Mouse (Mus musculus) ES-Bruce4 (cell line): ENCODE data around the gene 2310022A10Rik. TPM values are rescaled to one million over a fixed set of nuclear protein-coding genes. Genes with fewer than 3 reads are reported as not detected.

Source experiments
- H3K27ac ChIP-seq: 2 replicates; pipeline ENCODE4 v1.5.1; 2012; ENCODE audit warnings: low read length, inconsistent platforms; ENCODE audit not compliant: insufficient read depth
- H3K27me3 ChIP-seq: 2 replicates; pipeline ENCODE4 v1.6.1; 2012; ENCODE audit warnings: mild to moderate bottlenecking, low read length, inconsistent platforms; ENCODE audit not compliant: control insufficient read depth, poor library complexity, insufficient read depth, severe bottlenecking
- H3K36me3 ChIP-seq: 2 replicates; pipeline ENCODE4 v1.6.1; 2012; ENCODE audit warnings: inconsistent platforms, mild to moderate bottlenecking, low read length, moderate library complexity; ENCODE audit not compliant: control insufficient read depth, poor library complexity, insufficient read depth, severe bottlenecking
- H3K4me1 ChIP-seq: one replicate; pipeline ENCODE4 v1.8.1; 2011; ENCODE audit warnings: low read length; ENCODE audit not compliant: control insufficient read depth, insufficient read depth
- H3K4me3 ChIP-seq: 2 replicates; pipeline ENCODE4 v1.5.1; 2011; ENCODE audit warnings: low read depth, mild to moderate bottlenecking, low read length
- H3K9ac ChIP-seq: 2 replicates; pipeline ENCODE4 v1.6.1; 2012; ENCODE audit warnings: low read depth, mild to moderate bottlenecking, inconsistent platforms; ENCODE audit not compliant: poor library complexity, severe bottlenecking
- H3K9me3 ChIP-seq: replicated peaks from 2 replicates; pipeline ENCODE4 v1.6.1; 2012; ENCODE audit warnings: mild to moderate bottlenecking, low read length, inconsistent platforms; ENCODE audit not compliant: control insufficient read depth, poor library complexity, insufficient read depth, severe bottlenecking
- CTCF ChIP-seq: IDR thresholded peaks from one replicate; pipeline ENCODE4 v1.8.1; 2011; ENCODE audit warnings: low read depth, low read length
- EP300 ChIP-seq: IDR thresholded peaks from 2 replicates; pipeline ENCODE4 v1.6.1; 2011; ENCODE audit warnings: low read depth, low read length; ENCODE audit not compliant: insufficient read depth
- POLR2A ChIP-seq: IDR thresholded peaks from one replicate; pipeline ENCODE4 v1.8.1; 2011; ENCODE audit warnings: low read length; ENCODE audit not compliant: insufficient read depth
- polyA plus RNA-seq: library from polyadenylated mRNA; stranded (reverse); fragments of >200 nt; gene quantifications from 2 replicates; pipeline ENCODE4 v1.2.4, GENCODE M21; 2011; ENCODE audit warnings: low read depth; ENCODE audit not compliant: missing spikeins, insufficient read depth, insufficient read length

Gene 2310022A10Rik
- polyA plus RNA-seq, 1 experiment, result 36.7 TPM

DNA sequence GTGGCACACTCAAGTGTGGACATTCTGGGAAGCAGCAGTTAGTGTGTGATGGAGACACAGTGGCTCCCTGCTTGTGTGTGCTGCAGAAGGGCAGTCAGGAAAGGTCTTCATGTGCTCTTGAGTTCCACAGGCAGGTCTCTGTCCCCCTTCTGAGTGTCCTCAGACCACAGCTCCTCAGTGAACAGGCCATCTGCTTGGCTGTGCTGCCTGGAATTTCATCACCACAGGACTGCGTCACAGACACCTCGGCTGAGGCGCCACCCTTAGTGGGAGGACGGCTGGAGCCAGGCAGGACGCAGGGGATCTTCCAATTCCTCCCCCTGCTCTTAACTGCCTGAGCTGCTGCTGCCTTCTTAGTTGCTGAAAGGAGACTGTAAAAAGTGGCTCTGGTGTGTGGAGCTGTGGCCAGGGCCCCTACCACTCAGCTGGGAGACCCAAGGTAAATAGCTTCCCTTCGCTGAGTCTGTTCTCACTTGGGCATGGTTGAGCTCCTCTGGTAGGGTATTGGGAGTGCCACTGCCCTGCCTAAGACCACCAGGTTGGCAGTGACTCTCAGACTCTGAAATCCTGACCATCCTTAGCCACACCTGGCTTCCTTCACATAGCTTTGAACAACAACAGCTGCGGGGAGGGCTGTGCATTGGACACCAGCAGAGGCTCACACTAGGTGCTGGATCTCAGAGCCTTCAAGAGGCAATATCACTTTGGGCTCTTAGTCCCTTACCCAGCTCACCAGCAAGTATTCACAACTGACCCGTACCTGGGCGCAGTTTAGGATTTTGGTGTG is 52.7 kb downstream of the 2310022A10Rik start:
- Histone ChIP-seq H3K27me3 (no peaks in the 10 kb centered on the region), H3K4me1 (peaks cover 5% of the 10 kb centered on the region), H3K27ac (no peak overlapping the region), H3K36me3 (no peaks in the 10 kb centered on the region; the same call in 1 of the 2 replicates), H3K4me3 (no peak overlapping the region), H3K9ac (no peak overlapping the region), H3K9me3 (no peaks in the 10 kb centered on the region)
- no peak for TF ChIP-seq EP300
- TF ChIP-seq CTCF, result no peak
- no peak for TF ChIP-seq POLR2A

DNA sequence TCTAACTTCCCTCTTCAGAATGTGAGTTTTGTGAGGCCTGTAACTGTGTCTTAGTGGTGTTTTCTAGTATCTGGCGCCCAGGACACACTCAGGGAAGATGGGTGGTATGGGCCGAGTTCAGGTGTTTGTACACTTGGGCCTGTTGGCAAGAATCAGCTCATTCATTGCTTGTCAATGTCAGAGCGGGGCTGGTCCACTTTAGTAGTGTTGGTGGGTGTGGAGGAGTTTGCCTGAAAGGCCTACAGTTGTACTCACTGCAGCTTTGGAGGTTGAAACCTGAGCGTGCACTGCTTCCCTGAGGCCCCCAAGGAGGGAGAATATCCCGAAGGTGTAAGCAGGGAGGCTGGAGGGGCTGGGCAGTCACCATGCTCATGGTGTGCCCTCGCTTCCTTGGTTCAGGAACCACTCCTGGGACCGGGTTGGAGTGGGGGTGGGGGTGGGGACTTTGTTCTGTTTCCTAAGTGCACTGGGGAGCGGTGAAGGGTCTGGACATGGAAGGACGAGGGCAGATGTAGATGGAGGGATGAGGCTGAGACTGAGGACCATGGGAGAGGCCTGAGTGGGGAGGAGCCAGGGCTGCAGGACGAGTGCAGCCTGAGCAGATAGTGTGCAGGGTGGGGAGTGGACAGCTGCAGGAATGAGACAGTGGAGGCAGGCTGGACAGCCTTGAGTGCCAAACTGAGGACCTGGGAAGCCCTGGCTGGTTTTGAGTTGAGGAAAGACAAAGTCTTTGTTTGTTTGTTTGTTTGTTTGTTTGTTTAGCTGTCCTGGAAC is 53.6 kb downstream of the 2310022A10Rik start:
- Histone ChIP-seq H3K4me3 (no peak overlapping the region), H3K36me3 (no peaks in the 10 kb centered on the region; the same call in 1 of the 2 replicates), H3K27ac (no peak overlapping the region), H3K9me3 (no peaks in the 10 kb centered on the region), H3K4me1 (peaks cover 2% of the 10 kb centered on the region), H3K9ac (no peak overlapping the region), H3K27me3 (no peaks in the 10 kb centered on the region)
- no peak for TF ChIP-seq EP300
- no peak for TF ChIP-seq POLR2A
- no peak for TF ChIP-seq CTCF

DNA sequence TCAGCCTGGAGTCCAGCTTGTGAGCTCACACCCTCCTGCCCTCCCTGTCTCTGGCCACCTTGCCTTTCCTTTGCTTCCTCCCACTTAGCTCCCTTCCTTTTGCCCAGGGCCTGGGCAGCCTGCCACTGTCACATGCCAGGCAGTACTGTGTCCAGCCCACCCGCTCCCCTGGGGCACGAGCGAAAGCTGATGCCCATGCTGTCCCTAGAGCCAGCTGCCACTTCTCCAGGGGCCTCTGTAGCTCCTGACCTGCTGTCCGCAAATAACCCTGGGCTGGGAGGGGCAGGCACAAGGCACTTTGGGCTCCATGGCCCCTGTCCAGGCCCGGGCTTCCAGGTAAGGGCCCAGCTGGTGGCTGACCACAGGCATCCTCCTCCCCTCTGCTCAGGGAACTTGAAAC is 54.5 kb downstream of the 2310022A10Rik start:
- Histone ChIP-seq H3K27ac (no peak overlapping the region), H3K9me3 (no peaks in the 10 kb centered on the region), H3K4me3 (no peak overlapping the region), H3K36me3 (no peaks in the 10 kb centered on the region; the same call in 1 of the 2 replicates), H3K4me1 (peaks cover 2% of the 10 kb centered on the region), H3K27me3 (no peaks in the 10 kb centered on the region), H3K9ac (no peak overlapping the region)
- TF ChIP-seq CTCF (no peak), EP300 (no peak), POLR2A (no peak)

DNA sequence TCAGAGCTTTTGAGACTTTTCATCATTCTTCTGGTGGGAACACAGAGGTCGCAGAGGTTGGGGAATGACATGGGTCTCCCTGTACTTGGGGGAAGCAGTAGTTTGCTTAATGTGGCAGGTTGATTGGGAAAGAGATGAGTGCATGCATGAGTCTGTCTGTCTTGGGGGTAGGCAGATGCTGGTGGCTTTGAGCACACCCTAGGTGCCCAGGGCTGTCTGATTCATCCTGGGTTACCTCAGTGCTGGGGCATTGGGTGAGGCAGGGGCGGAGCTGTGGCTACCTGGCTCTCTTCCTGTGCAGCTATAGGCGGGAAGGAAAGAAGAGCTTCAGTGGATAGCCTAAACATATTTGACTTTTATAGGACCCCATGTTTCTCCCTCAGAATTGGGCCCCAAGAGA is 55.1 kb downstream of the 2310022A10Rik start:
- H3K9me3 ChIP-seq, result no peaks in the 10 kb centered on the region

DNA sequence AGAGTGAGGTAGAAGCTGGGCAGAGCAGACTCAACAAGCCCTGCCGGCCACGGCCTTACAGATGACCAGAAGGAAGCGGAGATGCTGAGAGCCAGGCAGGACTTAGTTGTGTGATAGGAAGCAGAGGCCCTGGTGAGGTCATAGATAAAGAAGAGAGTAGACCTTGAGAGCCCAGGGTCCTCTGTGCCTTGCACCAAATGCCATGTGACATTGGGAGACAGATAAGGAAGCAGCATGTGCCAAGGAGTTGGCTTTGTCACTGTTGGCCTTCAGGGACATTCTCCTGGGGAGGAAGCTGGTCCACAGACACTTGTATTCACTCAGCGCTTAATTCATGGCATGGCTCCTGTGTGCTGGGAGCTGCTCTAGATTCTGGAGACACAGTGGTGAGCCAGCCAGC is 56.3 kb downstream of the 2310022A10Rik start:
- no peaks in the 10 kb centered on the region for H3K9me3 ChIP-seq
- H3K27ac ChIP-seq, result no peak overlapping the region
- H3K4me1 ChIP-seq, result no peaks in the 10 kb centered on the region
- H3K4me3 ChIP-seq, result no peak overlapping the region
- TF ChIP-seq CTCF, result no peak
- TF ChIP-seq POLR2A, result no peak
- TF ChIP-seq EP300, result no peak
- H3K9ac ChIP-seq, result no peak overlapping the region
- H3K36me3 ChIP-seq, result no peaks in the 10 kb centered on the region; the same call in 1 of the 2 replicates
- H3K27me3 ChIP-seq, result no peaks in the 10 kb centered on the region

More for the DNA sequence above, 55.1 kb downstream of the 2310022A10Rik start:
- no peak overlapping the region for H3K27ac ChIP-seq
- H3K4me1 ChIP-seq, result peaks cover 2% of the 10 kb centered on the region
- TF ChIP-seq EP300 (no peak), POLR2A (no peak), CTCF (no peak)
- H3K4me3 ChIP-seq, result no peak overlapping the region
- H3K9ac ChIP-seq, result no peak overlapping the region
- H3K36me3 ChIP-seq, result no peaks in the 10 kb centered on the region; the same call in 1 of the 2 replicates
- H3K27me3 ChIP-seq, result no peaks in the 10 kb centered on the region
